Mouse (Mus musculus) lung, embryonic 16.5 days (tissue): ENCODE measurements at regions not wholly inside any gene's neighbourhood (a gene's known extent, or its start where the extent isn't known, plus 50 kb on each side); places are given as distances from the start of the nearest gene placed in this dataset.

Source experiments
- ATAC-seq: fragments of 200-750 bp; cut with Nextera tagmentation; 2 replicates; pipeline ENCODE4 v1.8.0; 2017; ENCODE audit warnings: low read depth, mild to moderate bottlenecking, moderate library complexity
- H3K27ac ChIP-seq: fragments of 300-500 bp; sonication (generic); 2 replicates; pipeline ENCODE4 v1.5.1; 2014; ENCODE audit warnings: mild to moderate bottlenecking, control low read depth, low read length
- H3K27me3 ChIP-seq: fragments of 300-500 bp; sonication (generic); 2 replicates; pipeline ENCODE4 v1.6.1; 2014; ENCODE audit warnings: low read depth, low read length, mixed read lengths; ENCODE audit not compliant: control insufficient read depth, insufficient read depth
- H3K36me3 ChIP-seq: fragments of 300-500 bp; sonication (generic); 2 replicates; pipeline ENCODE4 v1.6.1; 2014; ENCODE audit warnings: low read length; ENCODE audit not compliant: control insufficient read depth, insufficient read depth
- H3K4me1 ChIP-seq: fragments of 300-500 bp; sonication (generic); replicated peaks from 2 replicates; pipeline ENCODE4 v1.6.1; 2014; ENCODE audit warnings: low read length, mixed read lengths; ENCODE audit not compliant: control insufficient read depth, insufficient read depth
- H3K4me2 ChIP-seq: fragments of 300-500 bp; sonication (generic); 2 replicates; pipeline ENCODE4 v1.6.1; 2014; ENCODE audit warnings: low read depth, low read length, control low read depth
- H3K4me3 ChIP-seq: fragments of 300-500 bp; sonication (generic); 2 replicates; pipeline ENCODE4 v1.5.1; 2014; ENCODE audit warnings: mild to moderate bottlenecking, low read length, control low read depth
- H3K9ac ChIP-seq: fragments of 300-500 bp; sonication (generic); 2 replicates; pipeline ENCODE4 v1.6.1; 2014; ENCODE audit warnings: low read length, control low read depth
- H3K9me3 ChIP-seq: fragments of 300-500 bp; sonication (generic); 2 replicates; pipeline ENCODE4 v1.6.1; 2016; ENCODE audit warnings: low read length; ENCODE audit not compliant: control insufficient read depth
- WGBS: fragments of 180-500 bp; shearing (Covaris S2); extraction: QIAGEN DNeasy Blood & Tissue Kit; methylation state at CpG from one replicate; pipeline ENCODE4 v1.1.7; 2014; 5-methylcytosine and 5-hydroxymethylcytosine counted together

- no peak overlapping the region for H3K27ac ChIP-seq
- no peaks in the 10 kb centered on the region for H3K4me1 ChIP-seq
- H3K36me3 ChIP-seq, result no peaks in the 10 kb centered on the region
- no peaks in the 10 kb centered on the region for H3K27me3 ChIP-seq
- no peak overlapping the region for H3K4me3 ChIP-seq
- H3K4me2 ChIP-seq, result no peak overlapping the region
- ATAC-seq, result no peak
- H3K9me3 ChIP-seq, result no peaks in the 10 kb centered on the region
- H3K9ac ChIP-seq, result no peak overlapping the region
Observed at GRCm38 (mm10) chr9:33011241-33011640, 375.2 kb downstream of the Ets1 start.

DNA sequence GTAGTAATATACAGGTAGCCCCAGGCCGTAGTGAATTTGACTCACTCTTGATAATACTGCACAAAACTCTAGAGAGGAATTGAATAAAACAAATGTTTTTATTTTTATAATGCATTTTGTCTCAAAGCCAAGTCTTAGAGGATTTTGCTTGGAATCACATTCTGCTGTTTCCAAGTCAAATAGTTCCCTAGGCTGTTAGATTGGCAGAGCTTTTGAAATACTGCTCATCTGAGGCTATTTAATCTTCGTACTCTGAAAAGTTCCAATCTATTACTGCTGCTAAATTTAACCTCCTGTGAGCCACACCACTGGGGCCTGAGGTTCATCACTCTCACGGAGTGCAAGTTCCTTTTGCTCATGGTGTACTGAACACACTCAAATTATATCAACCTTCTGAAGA is 399.4 kb downstream of the Ets1 start:
- H3K27ac ChIP-seq, result no peak overlapping the region
- ATAC-seq, result no peak
- no peaks in the 10 kb centered on the region for H3K27me3 ChIP-seq
- 58% methylated on average over 3 of the region's 3 CpGs for WGBS
- no peaks in the 10 kb centered on the region for H3K9me3 ChIP-seq
- no peaks in the 10 kb centered on the region for H3K4me1 ChIP-seq
- H3K36me3 ChIP-seq, result no peaks in the 10 kb centered on the region
- no peak overlapping the region for H3K9ac ChIP-seq
- H3K4me3 ChIP-seq, result no peak overlapping the region
- no peak overlapping the region for H3K4me2 ChIP-seq

GRCm38 (mm10) chr9:33039221-33039790 is 403.3 kb downstream of the Ets1 start:
- Histone ChIP-seq H3K9me3 (no peaks in the 10 kb centered on the region), H3K36me3 (no peaks in the 10 kb centered on the region), H3K9ac (no peak overlapping the region), H3K27me3 (no peaks in the 10 kb centered on the region), H3K4me1 (no peaks in the 10 kb centered on the region), H3K27ac (no peak overlapping the region), H3K4me3 (no peak overlapping the region), H3K4me2 (no peak overlapping the region)
- WGBS, result 58% methylated on average over 4 of the region's 4 CpGs
- ATAC-seq, result no peak

DNA sequence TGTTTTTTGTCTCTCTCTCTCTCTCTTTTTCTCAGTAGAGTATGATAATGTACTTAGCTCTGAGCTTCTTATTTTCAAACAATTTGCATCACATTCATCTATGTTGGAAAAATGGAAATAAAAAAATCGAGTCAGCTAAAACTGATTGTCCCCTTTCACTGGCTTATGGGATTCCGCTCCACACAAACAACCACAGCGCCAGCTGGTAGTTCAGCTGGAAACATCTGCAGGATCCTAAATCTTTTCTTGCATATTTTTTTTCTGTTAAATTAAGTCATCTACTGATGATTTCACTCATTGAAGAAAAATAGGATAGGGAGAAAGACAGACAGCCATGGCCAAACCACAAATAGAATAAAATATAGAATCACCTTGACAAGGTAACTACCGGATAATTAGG is 414.8 kb downstream of the Ets1 start:
- 81% methylated on average over 4 of the region's 4 CpGs for WGBS
- ATAC-seq, result no peak
- no peaks in the 10 kb centered on the region for H3K9me3 ChIP-seq
- no peaks in the 10 kb centered on the region for H3K4me1 ChIP-seq
- H3K9ac ChIP-seq, result no peak overlapping the region
- H3K4me2 ChIP-seq, result no peak overlapping the region
- no peaks in the 10 kb centered on the region for H3K36me3 ChIP-seq
- H3K27ac ChIP-seq, result no peak overlapping the region
- H3K27me3 ChIP-seq, result no peaks in the 10 kb centered on the region
- H3K4me3 ChIP-seq, result no peak overlapping the region

- no peaks in the 10 kb centered on the region for H3K36me3 ChIP-seq
- no peak overlapping the region for H3K27ac ChIP-seq
- no peaks in the 10 kb centered on the region for H3K27me3 ChIP-seq
- H3K4me2 ChIP-seq, result no peak overlapping the region
- WGBS, result 73% methylated on average over 6 of the region's 6 CpGs
- ATAC-seq, result no peak
- H3K9ac ChIP-seq, result no peak overlapping the region
- H3K9me3 ChIP-seq, result no peaks in the 10 kb centered on the region
- H3K4me3 ChIP-seq, result no peak overlapping the region
- H3K4me1 ChIP-seq, result no peaks in the 10 kb centered on the region
Observed at GRCm38 (mm10) chr9:33060636-33061264, 424.7 kb downstream of the Ets1 start.

DNA sequence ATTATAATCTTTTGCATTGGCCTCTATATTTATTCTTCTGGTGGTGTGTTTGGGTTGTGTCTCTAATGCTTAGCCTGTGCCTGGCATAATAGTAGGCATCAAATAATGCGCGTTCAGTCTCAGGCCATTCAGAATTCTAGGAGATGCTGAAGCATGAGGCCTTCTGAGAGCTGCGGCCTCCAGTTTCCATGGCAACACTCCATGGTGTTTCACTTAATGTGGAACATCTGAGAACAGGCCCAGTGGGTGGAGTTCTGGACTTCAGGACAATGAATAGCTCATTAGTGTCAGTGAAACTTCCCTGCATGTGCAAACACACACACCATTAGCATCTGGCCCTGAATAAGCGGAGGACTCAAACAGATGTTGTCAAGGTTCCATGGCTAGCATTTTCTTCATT is 426.5 kb downstream of the Ets1 start:
- no peak for ATAC-seq
- no peak overlapping the region for H3K27ac ChIP-seq
- no peak overlapping the region for H3K4me3 ChIP-seq
- no peaks in the 10 kb centered on the region for H3K27me3 ChIP-seq
- no peaks in the 10 kb centered on the region for H3K36me3 ChIP-seq
- H3K9me3 ChIP-seq, result no peaks in the 10 kb centered on the region
- H3K4me2 ChIP-seq, result no peak overlapping the region
- no peak overlapping the region for H3K9ac ChIP-seq
- WGBS, result 66% methylated on average over 4 of the region's 4 CpGs
- H3K4me1 ChIP-seq, result no peaks in the 10 kb centered on the region

- Histone ChIP-seq H3K9ac (no peak overlapping the region), H3K4me1 (no peaks in the 10 kb centered on the region), H3K4me3 (no peak overlapping the region), H3K36me3 (no peaks in the 10 kb centered on the region), H3K9me3 (no peaks in the 10 kb centered on the region), H3K4me2 (no peak overlapping the region), H3K27ac (no peak overlapping the region), H3K27me3 (no peaks in the 10 kb centered on the region)
- WGBS, result 88% methylated on average over 3 of the region's 3 CpGs
- ATAC-seq, result no peak
Observed at GRCm38 (mm10) chr9:33065331-33065730, 429.3 kb downstream of the Ets1 start.

- ATAC-seq, result no peak
- WGBS, result 84% methylated on average over 1 of the region's 1 CpGs
Observed at GRCm38 (mm10) chr9:33067521-33067920, 431.5 kb downstream of the Ets1 start.

GRCm38 (mm10) chr9:33070116-33070515 is 434.1 kb downstream of the Ets1 start:
- Histone ChIP-seq H3K27me3 (no peaks in the 10 kb centered on the region), H3K9me3 (no peaks in the 10 kb centered on the region), H3K36me3 (no peaks in the 10 kb centered on the region), H3K4me2 (no peak overlapping the region), H3K27ac (no peak overlapping the region), H3K9ac (no peak overlapping the region), H3K4me1 (no peaks in the 10 kb centered on the region), H3K4me3 (no peak overlapping the region)
- 67% methylated on average over 3 of the region's 3 CpGs for WGBS
- ATAC-seq, result no peak

More at GRCm38 (mm10) chr9:33067521-33067920, 431.5 kb downstream of the Ets1 start:
- no peaks in the 10 kb centered on the region for H3K27me3 ChIP-seq
- no peak overlapping the region for H3K4me2 ChIP-seq
- H3K9ac ChIP-seq, result no peak overlapping the region
- H3K4me3 ChIP-seq, result no peak overlapping the region
- no peak overlapping the region for H3K27ac ChIP-seq
- no peaks in the 10 kb centered on the region for H3K36me3 ChIP-seq
- H3K4me1 ChIP-seq, result no peaks in the 10 kb centered on the region
- no peaks in the 10 kb centered on the region for H3K9me3 ChIP-seq

DNA sequence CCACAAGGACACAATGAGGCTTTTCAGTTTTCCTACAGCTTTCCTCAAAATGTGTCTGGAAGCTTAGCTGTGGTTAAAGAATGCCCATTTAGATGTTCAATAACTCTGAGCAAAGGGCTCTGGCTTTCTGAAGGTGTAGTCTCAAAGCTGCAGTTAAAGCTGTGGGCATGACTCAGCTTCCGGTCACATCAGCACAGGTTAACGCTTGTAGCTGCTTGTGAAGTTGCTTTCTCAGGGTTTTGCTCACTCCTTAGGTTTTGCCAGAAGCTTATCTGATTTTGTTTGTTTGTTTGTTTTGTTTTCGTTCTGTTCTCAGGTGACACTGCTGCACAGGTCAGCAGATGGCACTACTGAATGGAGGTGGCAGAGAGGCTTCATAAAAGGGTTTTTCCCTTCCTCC is 444.2 kb downstream of the Ets1 start:
- no peaks in the 10 kb centered on the region for H3K4me1 ChIP-seq
- no peaks in the 10 kb centered on the region for H3K9me3 ChIP-seq
- no peaks in the 10 kb centered on the region for H3K36me3 ChIP-seq
- no peak for ATAC-seq
- 55% methylated on average over 3 of the region's 3 CpGs for WGBS
- no peak overlapping the region for H3K9ac ChIP-seq
- H3K27me3 ChIP-seq, result no peaks in the 10 kb centered on the region
- no peak overlapping the region for H3K4me2 ChIP-seq
- no peak overlapping the region for H3K27ac ChIP-seq
- H3K4me3 ChIP-seq, result no peak overlapping the region
